Mouse (Mus musculus) neural tube, embryonic 10.5 days (tissue): ENCODE measurements at regions not wholly inside any gene's neighbourhood (a gene's known extent, or its start where the extent isn't known, plus 50 kb on each side); places are given as distances from the start of the nearest gene placed in this dataset.

ENCODE experiments used
- DNase-seq: peaks from one replicate; pipeline ENCODE4 v3.0.0-alpha.2; 2017; ENCODE audit warnings: low spot score; ENCODE audit errors: extremely low spot score

DNA sequence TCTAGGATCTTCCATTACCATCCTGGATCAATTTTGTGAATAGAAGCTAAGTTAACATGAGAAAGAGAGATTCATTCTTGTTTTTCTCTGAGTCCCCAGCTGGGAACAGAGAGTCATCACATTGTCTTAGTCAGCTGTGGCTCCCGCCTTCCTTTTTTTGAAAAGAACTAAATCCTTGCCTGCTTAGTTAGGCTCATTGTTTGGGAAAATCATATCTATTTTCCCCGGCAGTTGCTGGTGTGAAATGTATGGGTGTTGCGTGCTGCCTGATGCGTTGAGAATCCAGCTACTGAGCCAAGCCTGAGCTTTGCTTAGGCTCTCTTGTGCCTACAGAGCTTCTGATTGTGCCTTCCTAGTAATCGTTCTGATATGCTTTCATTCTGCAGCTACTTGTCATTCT lies 66.3 kb downstream of the Fam50b start:
- no peak for DNase-seq

DNA sequence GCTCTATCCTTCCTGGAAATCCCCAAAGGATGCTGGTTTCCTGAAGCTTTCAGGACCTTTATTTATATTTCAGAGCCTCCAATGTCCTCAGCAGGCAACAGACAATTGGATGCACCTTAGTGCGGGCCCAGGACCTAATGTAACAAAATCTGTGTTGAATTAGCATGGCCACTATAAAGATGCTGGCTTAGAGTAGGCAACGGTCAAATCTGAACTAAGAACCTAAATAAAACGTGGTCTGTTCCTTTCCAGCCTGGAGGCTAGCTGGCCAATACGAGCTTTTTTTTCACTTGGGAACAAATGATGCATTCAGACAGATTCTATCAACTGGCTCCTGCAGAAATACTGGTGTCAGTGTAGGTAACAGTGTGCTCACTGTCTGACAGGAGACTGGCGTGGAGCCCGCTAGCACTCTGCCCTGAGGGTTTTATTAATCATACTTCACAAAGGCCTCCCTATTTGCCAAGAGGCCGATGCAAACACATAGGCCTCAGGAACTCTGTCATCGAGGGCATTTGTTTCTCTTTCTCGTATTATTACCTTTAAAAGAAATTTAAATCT lies 68.5 kb upstream of the Prpf4b start:
- no peak for DNase-seq

DNA sequence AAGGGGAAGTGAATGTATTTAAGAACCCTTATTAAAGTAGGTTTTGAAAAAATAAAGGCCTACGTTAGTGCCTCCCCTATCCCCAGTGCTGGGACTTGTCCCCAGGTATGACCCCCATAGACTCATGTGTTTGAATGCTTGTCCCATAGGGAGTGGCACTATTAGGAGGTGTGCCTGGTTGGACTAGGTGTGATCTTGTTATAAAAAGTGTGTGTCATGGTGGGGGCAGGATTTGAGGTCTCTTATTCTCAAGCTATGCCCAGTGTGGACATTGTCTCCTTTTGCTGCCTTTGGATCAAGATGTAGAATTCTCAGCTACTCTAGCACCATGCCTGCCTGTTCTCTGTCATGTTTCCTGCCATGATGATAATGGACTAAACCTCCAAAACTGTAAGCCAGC lies 65.6 kb upstream of the Prpf4b start:
- no peak for DNase-seq

DNA sequence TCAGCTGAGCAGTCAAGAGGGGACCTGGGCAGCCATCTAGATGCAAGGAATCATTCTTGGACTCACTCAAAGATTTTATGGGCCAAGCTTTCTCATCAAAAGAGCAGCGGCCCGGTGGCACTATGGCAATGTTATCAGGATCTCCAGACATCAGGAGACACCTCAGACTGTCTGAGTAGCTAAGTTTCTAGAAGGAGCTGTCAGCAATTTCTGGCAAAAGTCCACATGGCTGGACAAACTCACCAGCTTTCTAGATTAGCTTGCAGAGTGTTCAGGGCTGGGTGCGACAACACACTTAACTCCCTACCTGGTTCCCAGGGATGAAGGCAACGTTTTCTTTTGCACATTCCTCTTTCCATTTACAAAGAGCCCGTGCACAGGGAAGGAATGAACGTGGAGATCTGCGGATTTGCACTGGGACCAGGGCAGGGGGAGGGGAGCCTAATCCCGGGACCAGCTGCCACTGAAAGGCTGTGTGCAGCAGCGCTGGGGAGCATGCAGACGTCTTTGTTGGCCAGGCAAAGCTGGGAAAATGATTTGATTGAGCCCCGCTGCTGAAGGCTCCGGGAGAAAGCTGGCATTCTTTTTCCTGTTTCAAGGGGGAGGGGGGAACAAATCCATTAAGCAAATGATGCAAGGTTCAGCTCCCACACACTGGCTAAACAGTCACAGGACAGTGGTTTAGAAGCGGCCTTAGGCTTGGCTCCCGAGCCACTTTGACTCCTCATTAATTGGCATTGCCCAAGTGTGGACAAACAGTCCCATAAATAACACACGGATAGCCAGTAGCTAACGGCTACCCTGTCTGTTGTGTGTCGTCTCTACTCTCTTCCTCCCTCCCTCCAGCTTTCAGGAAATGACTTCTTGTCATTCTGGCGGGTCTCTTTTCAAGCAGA lies 60.7 kb upstream of the Prpf4b start:
- peak; percentile 57 for DNase-seq

DNA sequence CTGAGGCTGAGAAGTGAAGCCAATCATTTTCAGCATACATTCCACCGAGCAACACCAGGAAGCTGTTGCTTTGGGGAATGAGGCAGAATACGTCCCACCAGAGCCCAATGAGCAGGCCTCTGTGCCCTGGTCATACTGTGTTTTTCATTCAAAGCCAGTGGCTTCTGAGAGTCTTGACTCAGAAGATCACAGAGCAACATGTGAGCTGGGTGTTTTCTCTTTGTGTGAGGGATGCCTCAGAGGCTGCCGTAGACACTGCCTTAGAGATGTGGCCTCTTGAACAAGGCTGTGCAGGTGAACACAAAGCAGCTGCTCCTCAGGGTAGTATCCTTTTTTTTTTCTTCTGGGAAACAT lies 60.1 kb upstream of the Prpf4b start:
- no peak for DNase-seq

DNA sequence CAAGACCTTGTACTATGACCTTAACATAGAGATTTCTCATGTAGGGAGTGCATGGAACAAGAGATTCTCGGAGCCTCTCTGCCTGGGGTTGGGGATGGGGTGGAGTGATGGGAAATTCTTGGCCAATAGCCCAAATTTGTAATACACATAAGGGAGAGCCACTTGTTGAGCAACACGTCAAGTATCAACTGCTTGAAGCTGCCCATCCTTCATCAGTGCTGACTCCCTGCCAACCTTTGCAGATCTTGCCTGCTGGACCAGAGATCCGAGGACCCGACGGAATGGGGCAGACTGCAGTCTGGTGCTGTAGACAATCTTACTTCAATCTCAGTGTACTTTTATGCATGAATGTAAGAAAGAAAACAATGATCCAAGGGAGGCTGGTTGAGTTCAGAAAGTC lies 56.9 kb upstream of the Prpf4b start:
- no peak for DNase-seq

DNA sequence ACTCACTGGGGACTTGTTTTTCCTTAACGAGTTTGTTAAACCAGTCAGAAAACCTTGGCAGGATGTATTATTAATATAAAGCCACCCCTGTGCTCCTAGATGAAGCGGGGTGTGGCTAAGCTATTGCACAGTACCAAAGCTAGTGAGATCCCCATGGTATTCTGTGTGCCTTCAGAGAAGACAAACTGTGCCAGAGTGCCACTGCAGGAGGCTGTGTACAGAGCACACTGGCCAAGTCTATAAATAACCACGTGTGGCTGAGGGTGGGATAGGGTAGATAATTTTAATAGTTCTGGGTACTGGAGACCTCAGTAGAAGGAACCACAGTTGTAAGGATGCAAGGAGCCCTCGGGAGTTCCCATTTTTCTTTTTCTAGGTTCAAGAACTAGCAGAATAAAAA lies 54.7 kb upstream of the Prpf4b start:
- no peak for DNase-seq

DNA sequence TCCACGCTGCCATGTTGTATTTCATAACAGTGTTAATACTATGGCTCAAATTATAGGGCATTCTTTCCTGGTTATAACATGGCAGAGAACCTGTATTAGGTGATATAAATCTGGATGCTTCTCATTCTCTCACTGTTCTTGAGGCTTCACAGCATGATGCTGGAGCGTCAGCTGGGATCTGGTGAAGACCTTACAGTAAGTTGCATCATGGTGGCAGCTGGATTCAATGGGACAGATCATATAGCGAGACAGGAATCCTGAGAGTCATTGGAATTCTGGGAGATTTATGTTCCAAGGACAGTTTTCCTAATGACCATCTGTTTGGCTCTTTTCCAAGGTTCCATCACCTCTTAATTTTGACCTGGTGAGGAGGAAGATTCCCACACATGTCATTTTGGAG lies 53.2 kb upstream of the Prpf4b start:
- no peak for DNase-seq

DNA sequence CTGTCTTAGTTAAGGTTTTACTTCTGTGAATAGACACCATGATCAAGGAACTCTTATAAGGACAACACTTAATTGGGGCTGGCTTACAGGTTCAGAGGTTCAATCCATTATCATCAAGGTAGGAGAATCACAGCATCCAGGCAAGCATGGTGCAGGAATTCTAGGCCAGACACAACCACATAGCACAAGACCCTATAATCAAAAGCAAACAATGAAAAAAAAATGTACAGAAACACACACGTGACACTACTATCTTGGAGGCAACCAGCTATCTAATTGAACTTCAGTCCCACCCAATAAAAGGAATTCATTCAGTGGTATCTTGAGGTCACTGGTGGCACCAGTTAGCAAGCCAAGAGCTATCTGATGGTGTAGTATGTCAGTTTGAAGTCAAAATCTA lies 50.9 kb upstream of the Prpf4b start:
- DNase-seq, result no peak
